Mouse (Mus musculus): Measurements from ENCODE around the gene Cnpy3. TPM values are rescaled to one million over a fixed set of nuclear protein-coding genes. Genes with fewer than 3 reads are reported as not detected.
"Not testable (repeated sequence)": the region's sequence is repeated elsewhere in the genome, so short reads cannot be mapped to it uniquely, and the experiment has no call there.

Gene Cnpy3
- total RNA-seq (2014; fragmentation: Nextera tagmentation) (23.4 and 39.6 TPM in 2 replicates), total RNA-seq (2017) (28.6 and 45.3 TPM in 2 replicates)

DNA sequence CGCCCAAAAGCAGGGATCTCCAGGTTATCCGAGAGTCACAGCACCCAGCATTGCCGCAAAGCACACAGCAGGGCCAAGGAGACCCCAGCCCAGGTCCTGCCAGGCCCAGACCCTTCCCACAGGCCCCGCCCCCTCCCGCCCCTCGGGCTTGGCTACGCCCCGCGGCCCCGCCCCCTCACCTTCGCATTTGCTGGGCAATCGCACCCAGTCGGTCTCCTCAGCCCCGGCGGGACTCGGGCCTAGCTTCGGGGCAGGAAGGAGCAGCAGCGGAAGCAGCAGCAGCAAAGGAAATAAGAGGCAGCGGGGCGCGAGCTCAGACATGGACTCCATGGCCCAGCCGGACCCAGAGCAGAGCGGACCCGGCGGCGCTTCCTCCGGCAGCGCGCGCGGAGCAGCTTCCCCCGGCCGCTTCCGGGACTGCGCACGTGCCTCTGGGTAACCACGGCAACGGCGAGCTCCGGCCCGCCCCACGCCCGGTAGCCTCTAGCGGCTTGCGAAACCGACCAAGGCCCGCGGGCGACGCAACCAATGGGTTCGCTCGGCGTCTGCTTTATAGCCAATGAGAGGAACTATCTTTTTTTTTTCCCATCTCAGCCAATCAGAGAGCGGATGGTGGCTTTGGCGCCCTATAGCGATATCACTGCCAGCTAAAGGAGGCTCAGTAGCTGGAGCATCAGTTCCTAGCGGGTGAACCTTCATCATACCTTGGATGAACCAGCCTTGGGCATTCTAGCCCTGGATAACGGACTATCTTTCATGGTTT lies at the start of gene Cnpy3:
Gene Cnpy3, minus strand, starts transcription at position 421 of the 763 bp plus-strand sequence.
- ATAC-seq (replicated peaks; ENCODE audit: low FRiP score, low TSS enrichment, poor library complexity, severe bottlenecking): peak; percentile 99

DNA sequence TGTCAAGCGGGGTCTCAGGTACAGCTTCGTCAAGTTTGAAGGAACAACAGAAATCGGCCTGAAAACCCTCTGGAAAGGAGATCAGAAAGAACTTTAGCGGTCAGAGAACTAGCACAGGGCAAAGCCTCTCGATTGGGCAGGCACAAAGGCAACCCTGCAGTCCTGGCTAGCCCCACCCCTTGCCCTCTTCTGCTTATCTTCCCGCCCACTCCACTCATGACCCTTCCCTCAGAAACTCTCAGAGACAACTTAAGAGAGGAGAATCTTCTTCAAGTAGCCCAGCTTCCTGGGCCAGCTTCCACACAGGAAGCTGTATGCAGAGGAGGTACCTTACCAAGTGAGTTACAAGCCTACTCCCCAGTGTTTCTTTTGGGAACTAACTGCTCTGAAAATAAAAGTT lies 49.7 kb upstream of the Cnpy3 start:
- ATAC-seq (replicated peaks; ENCODE audit: low FRiP score, low TSS enrichment, poor library complexity, severe bottlenecking): no peak

DNA sequence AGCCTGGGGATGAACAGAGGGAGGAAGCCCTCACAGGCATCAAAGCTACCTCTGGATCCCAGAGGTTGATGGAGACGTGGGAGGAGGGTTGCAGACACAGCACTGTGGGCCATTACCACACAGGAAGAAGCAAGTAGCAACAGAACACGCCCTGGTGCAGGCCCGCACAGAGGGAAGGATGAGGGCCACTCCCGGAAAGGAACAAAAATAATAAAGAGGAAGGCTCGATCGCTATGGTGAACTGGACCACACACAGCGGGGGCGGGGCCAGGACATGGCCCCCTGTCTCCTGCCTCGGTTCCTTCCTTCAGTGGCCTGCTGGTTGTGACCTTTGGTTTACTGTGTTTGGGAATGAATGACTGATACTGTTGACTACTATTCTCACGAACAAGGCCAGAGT lies 47.7 kb upstream of the Cnpy3 start:
- ATAC-seq (replicated peaks; ENCODE audit: low FRiP score, low TSS enrichment, poor library complexity, severe bottlenecking): no peak

DNA sequence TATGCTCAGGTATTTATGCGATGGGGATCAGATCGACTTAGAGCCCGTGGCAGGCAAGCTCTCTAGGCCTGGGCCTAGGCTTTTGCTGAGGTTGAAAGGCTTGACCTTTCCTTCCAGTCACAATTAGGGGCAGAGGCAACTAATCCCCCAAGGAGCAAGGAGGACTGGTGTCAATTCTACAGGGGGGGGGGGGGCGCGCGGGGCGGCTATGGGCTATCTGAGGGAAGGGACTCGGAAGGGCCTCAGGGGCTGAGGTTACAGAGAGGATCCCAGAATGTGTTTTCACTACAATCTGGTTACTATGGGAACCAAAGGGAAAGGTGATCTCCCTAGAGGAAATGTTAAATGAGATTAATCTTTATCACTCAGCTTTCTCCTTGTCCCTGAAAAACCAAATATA lies 45.4 kb upstream of the Cnpy3 start:
- ATAC-seq (replicated peaks; ENCODE audit: low FRiP score, low TSS enrichment, poor library complexity, severe bottlenecking): no peak

DNA sequence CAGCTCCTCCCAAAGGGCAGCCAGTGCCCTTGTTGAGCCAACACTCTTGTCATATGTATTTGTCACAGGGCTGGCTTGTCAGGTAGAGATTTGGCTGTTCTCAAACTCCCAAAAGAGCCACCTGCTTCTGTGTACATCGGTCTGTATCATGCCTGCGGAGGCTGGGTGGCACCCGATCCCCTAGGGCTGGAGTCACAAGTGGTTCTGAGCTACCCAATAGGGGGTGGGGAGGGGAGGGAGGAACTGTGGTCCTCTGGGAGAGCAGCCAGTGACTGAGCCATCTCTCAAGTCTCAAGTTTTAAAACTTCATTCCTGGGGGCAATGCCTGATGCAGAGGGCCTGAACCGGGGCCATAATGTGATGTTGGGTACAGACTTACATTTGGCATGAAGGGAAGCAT lies 44.7 kb upstream of the Cnpy3 start:
- no peak for ATAC-seq (replicated peaks; ENCODE audit: low FRiP score, low TSS enrichment, poor library complexity, severe bottlenecking)

DNA sequence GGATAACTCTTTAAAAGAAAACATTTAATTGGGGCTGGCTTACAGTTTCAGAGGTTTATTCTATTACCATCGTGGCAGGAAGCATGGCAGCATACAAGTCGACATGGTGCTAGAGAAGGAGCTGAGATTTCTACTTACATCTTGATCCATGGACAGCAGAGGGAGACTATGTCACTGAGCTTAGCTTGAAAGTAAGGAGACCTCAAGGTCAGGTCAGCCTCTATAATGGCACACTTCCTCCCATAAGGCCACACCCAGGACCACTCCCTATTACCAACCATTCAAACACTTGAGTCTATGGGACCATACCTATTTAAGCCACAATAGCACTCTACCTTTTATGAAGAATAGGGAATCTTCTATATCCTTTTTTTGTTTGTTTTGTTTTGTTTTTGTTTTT lies 40.9 kb upstream of the Cnpy3 start:
- no peak for ATAC-seq (replicated peaks; ENCODE audit: low FRiP score, low TSS enrichment, poor library complexity, severe bottlenecking)

DNA sequence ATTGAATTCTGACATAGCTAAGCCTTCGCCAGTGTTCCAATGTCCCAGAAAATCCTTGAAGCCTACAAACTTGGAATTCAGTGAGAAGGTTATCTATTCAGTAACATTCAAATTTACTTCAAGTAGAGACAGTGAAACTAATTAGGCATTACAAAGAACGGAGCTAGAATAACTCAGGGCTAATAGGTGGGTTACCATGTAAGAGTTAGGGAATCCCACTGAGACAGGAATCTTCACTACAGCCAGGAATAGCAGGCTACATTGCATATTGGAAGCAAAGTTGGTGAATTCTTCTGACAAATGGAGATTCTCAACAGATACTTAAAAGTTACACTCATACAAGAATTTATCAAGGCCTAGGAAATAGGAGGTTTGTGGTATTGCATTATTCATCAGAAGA lies 36.0 kb upstream of the Cnpy3 start:
- ATAC-seq (replicated peaks; ENCODE audit: low FRiP score, low TSS enrichment, poor library complexity, severe bottlenecking): not testable (repeated sequence)

DNA sequence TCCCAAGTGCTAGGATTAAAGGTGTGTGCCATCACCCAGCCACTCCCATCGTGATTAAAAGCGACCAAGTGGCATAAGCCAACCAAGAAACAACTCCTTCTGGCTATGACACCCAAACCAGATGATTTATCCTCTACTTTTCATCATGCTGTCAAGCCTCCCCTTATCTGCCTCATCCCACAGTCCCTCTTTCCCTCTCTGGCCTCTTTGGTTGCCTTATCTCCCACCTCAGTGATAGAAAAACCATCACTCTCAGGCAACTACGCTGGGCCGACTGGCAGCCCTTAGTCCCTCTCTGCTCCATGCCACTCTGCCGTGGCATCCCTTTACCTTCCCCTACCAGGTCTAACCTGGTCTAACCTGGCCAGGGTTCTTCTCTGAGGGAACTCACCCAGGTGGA lies 34.9 kb upstream of the Cnpy3 start:
- ATAC-seq (replicated peaks; ENCODE audit: low FRiP score, low TSS enrichment, poor library complexity, severe bottlenecking): peak; percentile 25; the same call in 1 of the 2 replicates

DNA sequence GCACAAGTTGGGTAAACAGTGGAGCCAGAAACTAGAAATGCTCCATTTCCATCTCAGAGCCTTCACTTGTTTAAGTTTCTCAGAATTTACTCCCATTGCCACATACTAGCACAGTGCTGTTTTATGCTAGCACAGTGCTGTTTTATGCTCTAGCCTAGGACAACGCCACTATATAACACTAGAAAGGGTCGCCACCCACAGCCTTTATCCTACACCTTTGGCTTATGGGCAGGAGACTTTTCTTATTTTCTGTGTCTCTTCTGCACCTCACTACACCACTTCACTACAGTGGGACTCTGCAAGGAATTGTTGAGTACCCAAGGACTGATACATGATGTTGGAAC lies 31.2 kb upstream of the Cnpy3 start:
- peak; percentile 33; the same call in 1 of the 2 replicates for ATAC-seq (replicated peaks; ENCODE audit: low FRiP score, low TSS enrichment, poor library complexity, severe bottlenecking)

DNA sequence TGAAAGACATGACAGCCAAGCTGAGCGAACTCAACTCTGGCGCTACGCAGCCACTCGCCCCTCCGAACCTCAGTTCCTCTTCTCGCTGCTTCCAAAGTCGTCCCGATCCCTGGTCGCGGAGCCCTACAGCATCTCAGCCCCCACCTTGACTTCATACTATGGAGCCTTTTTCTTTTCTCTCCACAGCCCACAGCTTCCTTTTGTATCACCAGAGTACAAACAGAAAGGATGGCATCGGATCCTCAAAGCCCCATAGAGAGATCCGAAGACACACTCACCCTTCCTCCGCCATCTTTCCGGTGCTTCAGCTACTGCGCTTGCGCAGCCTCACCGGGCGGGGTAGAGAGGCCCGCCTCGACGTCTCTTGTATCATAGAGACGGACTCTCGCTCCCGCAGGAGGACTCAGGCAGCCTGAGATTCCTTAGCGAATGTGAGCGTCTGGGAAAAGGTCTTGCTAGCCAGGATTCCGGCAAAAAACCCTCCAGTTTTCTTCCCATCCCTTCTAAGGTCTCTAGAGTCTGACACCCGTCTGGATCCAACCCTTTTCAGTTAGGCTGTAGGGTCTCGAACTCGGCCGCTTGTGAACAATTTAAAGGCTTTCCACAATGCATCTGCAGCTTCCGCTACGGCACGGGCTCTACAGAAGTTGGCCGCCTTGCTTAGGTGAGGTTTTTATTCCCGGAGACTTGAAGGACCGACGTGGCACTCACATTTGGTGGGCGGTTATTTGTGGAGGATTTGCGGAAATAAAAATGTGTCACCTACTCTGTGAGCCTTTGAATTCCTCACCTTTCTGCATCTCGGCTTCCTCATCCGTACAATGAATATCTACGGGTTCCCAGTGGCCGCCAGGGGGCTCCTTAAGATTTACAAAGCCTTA lies 30.6 kb upstream of the Cnpy3 start, which contains the start of gene Rpl7l1:
Gene Rpl7l1, minus strand, starts transcription at position 332 of the 881 bp plus-strand sequence.
- ATAC-seq (replicated peaks; ENCODE audit: low FRiP score, low TSS enrichment, poor library complexity, severe bottlenecking): peak; percentile 91

DNA sequence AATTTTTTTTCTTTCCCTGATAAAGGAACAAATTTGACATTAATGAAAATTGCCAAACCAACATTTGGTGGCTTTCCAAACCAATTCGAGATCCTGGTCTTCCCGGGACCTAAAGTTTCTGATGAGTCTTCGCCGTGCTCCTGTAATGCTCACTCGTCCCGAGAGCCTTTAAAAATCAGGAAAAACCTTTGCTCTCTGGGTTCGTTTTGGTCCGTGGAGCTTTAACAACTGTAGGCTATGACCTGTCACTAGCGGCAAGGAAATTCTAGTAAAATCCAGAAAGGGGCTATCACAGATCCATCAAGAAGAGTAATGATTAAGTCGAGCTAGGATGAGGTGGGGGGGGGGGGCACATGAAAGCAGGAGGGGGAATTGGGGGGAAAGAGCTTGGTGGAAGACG lies 29.9 kb upstream of the Cnpy3 start:
- ATAC-seq (replicated peaks; ENCODE audit: low FRiP score, low TSS enrichment, poor library complexity, severe bottlenecking): no peak

DNA sequence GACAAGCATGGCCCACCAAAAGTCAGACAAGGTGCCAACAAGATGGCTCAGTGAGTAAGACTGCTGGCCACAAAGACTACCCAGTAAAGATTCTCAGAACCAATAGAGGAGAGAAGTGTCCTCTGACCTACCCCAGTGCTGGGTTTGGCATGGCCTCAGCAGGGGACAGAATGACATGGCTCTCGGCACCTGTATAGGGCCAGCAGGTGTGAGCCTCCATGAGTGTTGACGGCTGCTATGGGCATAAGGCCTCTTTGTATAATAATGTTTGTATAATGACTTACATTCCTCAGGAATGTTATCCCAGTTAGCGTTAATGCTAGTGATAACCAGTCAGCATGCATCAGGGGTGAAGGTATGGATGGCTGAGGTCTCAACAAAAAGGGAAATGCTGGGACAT lies 24.1 kb upstream of the Cnpy3 start:
- no peak for ATAC-seq (replicated peaks; ENCODE audit: low FRiP score, low TSS enrichment, poor library complexity, severe bottlenecking)

DNA sequence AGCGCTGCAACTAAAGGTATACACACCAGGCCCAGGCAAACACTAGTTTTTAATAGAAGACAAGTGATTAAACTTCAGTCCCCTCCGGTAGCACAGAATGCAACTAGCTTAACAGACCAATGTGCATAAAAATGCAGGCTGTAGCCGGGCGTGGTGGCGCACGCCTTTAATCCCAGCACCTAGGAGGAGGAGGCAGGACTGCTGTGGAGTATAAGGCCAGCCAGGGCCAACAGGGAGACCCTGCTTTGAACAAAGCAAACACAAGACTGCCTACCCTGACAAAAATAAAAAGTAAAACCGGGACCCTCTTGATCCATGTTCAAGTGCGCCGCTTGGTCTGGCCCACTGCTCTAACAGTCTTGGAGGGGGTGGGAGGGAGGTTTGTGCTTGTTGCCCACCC lies 23.1 kb upstream of the Cnpy3 start:
- ATAC-seq (replicated peaks; ENCODE audit: low FRiP score, low TSS enrichment, poor library complexity, severe bottlenecking): no peak

DNA sequence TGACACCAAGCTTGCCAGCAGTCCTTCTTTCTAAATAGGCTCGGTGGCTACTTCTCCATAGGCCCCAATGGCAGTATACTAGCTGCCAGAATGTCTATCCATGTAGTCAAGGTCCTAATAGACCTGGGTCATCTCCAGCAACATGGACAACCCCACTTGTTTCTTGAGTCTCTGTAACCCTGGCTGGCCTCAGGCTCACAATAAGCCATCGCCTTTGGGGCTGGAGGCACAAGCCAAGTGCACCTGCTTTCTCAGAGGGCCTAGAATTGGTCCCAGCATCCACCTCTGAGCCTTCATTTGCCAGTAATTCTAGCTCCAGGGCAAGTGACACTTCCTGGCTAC lies 22.1 kb upstream of the Cnpy3 start:
- no peak for ATAC-seq (replicated peaks; ENCODE audit: low FRiP score, low TSS enrichment, poor library complexity, severe bottlenecking)

DNA sequence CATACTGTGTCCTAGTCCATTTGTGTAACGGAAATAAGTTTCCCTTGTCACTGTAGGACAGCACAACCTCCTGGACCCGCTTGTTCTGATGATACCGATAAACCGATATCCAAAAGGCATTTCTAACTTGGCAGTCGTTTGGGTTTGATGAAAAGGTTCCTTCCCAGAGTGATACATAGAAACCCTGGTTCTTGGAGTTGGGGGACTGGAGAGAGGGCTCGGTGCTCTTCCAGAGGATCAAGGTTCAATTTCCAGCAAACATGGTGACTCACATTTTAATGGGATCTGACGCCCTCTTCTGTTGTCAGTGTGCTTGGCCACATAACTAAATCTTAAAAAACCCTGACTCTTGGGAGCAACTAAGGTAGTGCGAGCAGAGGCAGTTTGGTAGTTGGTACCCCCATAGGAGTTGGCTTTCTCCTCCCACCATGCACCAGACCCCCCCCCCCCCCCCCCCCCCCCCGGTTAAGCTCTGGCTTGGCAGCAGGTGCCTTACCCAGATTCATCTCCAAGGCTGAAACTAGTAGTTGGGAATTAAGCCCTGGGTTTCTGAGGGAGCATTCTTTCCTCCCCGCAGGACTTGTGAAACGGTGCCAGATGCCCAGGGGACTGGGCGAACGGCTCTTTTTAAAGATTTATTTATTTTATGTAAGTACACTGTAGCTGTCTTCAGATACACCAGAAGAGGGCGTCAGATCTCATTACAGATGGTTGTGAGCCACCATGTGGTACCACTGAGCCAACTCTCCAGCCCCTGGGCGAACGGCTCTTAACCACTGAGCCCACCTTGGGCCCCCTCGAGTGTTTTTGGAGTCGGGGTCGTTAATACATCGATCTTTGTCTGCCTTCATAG lies 21.5 kb upstream of the Cnpy3 start:
- ATAC-seq (replicated peaks; ENCODE audit: low FRiP score, low TSS enrichment, poor library complexity, severe bottlenecking): 0 out of 2 replicates have a peak, but pooled peaks have one; percentile 4

DNA sequence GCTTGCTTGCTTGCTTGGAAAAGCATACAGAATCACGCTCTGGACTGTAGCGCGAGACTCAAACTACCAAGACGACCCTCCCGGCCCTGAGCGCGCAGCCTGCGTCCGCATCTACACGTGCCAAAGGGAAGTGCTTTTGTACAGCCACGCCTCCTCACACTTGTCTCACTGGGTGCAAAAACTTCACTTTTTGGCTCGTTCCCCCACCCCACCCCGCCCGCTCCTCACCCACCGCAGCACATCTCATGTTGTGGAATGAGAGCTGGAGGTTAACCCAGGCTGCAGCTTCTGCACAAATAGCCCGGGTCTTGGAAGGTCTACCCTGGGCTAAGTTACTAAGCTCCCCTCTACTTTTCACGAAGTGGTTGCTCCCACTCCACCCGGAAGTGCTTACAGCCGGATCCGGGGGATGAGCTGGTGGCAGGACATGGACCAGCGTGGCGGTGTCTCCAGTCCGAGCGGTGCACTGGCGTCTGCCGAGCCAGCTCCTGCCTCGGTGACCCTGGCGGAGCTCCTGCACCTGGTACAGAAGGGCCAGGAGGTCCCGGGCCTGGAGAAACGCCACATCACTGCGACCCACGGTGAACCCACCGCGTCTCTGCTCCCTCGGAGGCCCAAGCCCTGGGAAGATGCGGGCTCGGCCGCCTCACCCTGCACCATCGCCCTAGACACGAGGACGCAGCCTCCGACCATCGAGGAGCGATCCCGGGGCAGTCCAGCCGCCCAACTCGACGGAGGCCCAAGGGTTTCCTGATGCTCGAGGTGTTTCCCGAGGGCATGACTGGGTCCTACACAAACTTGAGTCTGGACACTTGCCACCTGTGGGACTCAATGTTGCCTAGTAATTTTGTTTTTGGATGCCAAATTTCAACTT lies 20.6 kb upstream of the Cnpy3 start, which contains the start of gene 2310039H08Rik:
Gene 2310039H08Rik, plus strand, starts transcription at position 232 of the 874 bp plus-strand sequence.
- ATAC-seq (replicated peaks; ENCODE audit: low FRiP score, low TSS enrichment, poor library complexity, severe bottlenecking): peak; percentile 78

DNA sequence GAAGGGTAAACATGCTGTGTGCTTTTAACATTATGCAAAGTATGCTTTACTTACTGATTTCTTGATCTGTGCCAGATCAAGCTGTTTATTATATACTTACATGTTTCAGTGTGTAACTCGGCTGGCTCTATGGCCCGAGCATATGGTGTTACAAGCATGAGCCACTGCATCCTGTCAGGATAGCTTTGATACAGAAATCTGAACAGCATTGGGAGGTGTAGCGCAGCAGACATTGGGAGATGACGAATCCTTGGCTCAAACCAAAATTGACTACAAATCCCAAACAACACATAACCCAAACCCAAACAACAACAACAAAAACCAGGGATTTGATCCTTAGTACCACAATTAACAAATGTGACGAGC lies 20.0 kb upstream of the Cnpy3 start:
- ATAC-seq (replicated peaks; ENCODE audit: low FRiP score, low TSS enrichment, poor library complexity, severe bottlenecking): peak; percentile 5; the same call in 1 of the 2 replicates

DNA sequence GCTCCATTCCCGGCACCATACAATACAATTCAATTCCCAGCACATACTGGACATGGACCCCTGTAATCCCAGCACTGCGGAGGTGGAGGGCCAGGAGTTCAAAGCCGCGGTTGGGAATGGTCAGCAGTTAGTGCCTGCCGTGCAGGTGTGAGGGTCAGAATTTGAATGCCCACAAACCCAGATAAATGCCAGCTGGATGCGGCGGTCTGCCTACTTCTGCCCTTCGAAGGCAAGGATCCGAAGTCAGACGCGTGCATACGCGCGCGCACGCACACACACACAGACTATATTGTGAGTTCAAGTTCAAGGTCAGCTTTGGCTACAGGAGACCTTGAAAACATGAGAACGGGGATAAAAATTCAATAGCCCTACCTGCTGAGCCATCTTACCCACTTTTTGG lies 19.6 kb upstream of the Cnpy3 start:
- ATAC-seq (replicated peaks; ENCODE audit: low FRiP score, low TSS enrichment, poor library complexity, severe bottlenecking): no peak

DNA sequence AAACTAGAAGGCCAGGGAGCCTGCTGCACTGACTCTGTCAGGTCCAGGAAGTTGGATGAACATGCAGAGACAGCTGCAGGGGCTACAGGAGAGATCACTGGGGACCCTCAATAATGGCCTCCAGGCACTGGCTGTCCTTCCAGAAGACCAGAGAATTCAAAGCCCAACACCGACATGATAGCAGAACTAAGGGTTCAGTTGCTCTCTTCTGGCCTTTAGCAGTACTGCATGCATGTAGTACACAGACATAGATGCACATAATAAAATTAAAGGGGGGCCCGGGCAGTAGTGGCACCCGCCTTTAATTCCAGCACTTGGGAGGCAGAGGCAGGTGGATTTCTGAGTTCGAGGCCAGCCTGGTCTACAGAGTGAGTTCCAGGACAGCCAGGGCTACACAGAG lies 19.0 kb upstream of the Cnpy3 start:
- ATAC-seq (replicated peaks; ENCODE audit: low FRiP score, low TSS enrichment, poor library complexity, severe bottlenecking): 0 out of 2 replicates have a peak, but pooled peaks have one; percentile 33
